Mouse (Mus musculus) ES-E14 (cell line): ENCODE results near the gene Tfip11.

ENCODE experiments used
- CHD2 ChIP-seq: IDR thresholded peaks from 2 replicates; pipeline ENCODE4 v1.6.1; 2014; ENCODE audit warnings: mild to moderate bottlenecking, low read depth, low read length, inconsistent platforms
- HCFC1 ChIP-seq: IDR thresholded peaks from 2 replicates; pipeline ENCODE4 v1.6.1; 2012; ENCODE audit warnings: low read length, inconsistent platforms, borderline replicate concordance; ENCODE audit not compliant: insufficient read depth
- MAFK ChIP-seq: IDR thresholded peaks from 2 replicates; pipeline ENCODE4 v1.6.1; 2014; ENCODE audit warnings: mild to moderate bottlenecking, low read depth, low read length, inconsistent platforms; ENCODE audit not compliant: insufficient read depth
- ZC3H11A ChIP-seq: IDR thresholded peaks from 2 replicates; pipeline ENCODE4 v1.6.1; 2012; ENCODE audit warnings: low read depth, mild to moderate bottlenecking, inconsistent platforms, low read length, borderline replicate concordance
- ZNF384 ChIP-seq: IDR thresholded peaks from 2 replicates; pipeline ENCODE4 v1.6.1; 2012; ENCODE audit warnings: low read depth, low read length, inconsistent platforms

DNA sequence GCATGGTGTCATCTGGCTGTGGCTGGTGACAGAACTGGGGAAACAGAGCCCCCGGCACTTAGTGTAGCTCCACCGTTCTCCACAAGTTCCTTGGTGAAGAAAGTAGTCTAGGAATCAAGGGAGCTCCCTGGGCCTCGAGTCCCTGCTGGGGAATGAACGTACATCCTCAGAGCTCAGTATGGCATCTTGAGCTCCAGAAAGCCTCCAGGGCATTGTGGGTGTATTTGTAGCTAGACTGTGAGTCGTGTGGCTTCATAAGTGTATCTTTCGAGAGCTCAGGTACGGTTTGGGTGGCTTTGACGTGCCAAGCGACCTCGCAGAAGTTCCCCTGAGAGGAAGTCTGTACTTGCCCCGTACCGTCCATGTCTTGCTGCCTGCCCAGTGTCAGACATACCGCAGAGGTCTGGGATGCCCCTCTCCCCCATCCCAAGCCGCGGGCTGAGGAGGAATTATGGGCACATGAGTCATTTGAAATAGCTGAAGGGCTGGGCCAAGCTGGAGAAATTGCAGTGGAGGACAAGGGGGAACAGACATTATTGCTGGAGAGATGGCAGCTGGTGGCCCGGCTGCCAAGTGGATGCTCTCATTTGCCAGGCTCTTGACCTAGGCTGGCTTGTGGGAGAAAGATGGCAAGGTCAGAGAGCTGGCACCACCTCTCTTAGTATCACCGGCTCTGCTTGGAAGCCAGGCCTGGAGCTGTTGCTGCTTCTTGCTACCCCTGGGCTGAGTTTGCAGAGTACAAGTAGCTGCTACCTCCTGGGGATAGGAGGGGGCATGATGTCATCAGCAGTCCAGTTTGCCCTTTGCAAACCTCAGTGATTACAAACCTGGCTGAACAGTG is 46.8 kb upstream of the Tfip11 start:
- no peak for TF ChIP-seq MAFK
- no peak for TF ChIP-seq HCFC1
- no peak for TF ChIP-seq CHD2
- TF ChIP-seq ZC3H11A, result no peak
- TF ChIP-seq ZNF384, result no peak
